Mouse (Mus musculus) midbrain, embryonic 13.5 days (tissue): Measurements from ENCODE around the gene Cpa5. TPM values are rescaled to one million over a fixed set of nuclear protein-coding genes. Genes with fewer than 3 reads are reported as not detected.

Source experiments
- ATAC-seq: fragments of 200-750 bp; cut with Nextera tagmentation; 2 replicates; pipeline ENCODE4 v1.8.0; 2017; ENCODE audit warnings: mild to moderate bottlenecking, moderate TSS enrichment, moderate library complexity
- H3K27ac ChIP-seq: fragments of 300-500 bp; sonication (generic); 2 replicates; pipeline ENCODE4 v1.5.1; 2015; ENCODE audit warnings: inconsistent platforms, mild to moderate bottlenecking, moderate library complexity
- H3K27me3 ChIP-seq: fragments of 300-500 bp; sonication (generic); 2 replicates; pipeline ENCODE4 v1.6.1; 2015; ENCODE audit warnings: mild to moderate bottlenecking, inconsistent platforms
- H3K36me3 ChIP-seq: fragments of 300-500 bp; sonication (generic); 2 replicates; pipeline ENCODE4 v1.6.1; 2015; ENCODE audit warnings: mild to moderate bottlenecking, inconsistent platforms
- H3K4me1 ChIP-seq: fragments of 300-500 bp; sonication (generic); replicated peaks from 2 replicates; pipeline ENCODE4 v1.6.1; 2015; ENCODE audit warnings: inconsistent platforms
- H3K4me2 ChIP-seq: fragments of 300-500 bp; sonication (generic); replicated peaks from 2 replicates; pipeline ENCODE4 v1.6.1; 2015; ENCODE audit warnings: moderate library complexity, mild to moderate bottlenecking, inconsistent platforms
- H3K4me3 ChIP-seq: fragments of 300-500 bp; sonication (generic); replicated peaks from 2 replicates; pipeline ENCODE4 v1.5.1; 2015; ENCODE audit warnings: mild to moderate bottlenecking, inconsistent platforms
- H3K9ac ChIP-seq: fragments of 300-500 bp; sonication (generic); replicated peaks from 2 replicates; pipeline ENCODE4 v1.6.1; 2015; ENCODE audit warnings: mild to moderate bottlenecking, inconsistent platforms
- H3K9me3 ChIP-seq: fragments of 300-500 bp; sonication (generic); 2 replicates; pipeline ENCODE4 v1.6.1; 2016; ENCODE audit warnings: mild to moderate bottlenecking, inconsistent platforms
- WGBS: fragments of 180-500 bp; shearing (Covaris S2); methylation state at CpG from one replicate; pipeline ENCODE4 v1.1.7; 2015; 5-methylcytosine and 5-hydroxymethylcytosine counted together
- polyA plus RNA-seq: library from polyadenylated mRNA; unstranded; fragments of >200 nt; fragmentation: Nextera tagmentation; extraction: Ambion mirVana; gene quantifications from 2 replicates; pipeline ENCODE4 v1.2.1, GENCODE M21; 2015

The Cpa5 gene
- polyA plus RNA-seq, 1 experiment from 2014 or later: not detected

DNA sequence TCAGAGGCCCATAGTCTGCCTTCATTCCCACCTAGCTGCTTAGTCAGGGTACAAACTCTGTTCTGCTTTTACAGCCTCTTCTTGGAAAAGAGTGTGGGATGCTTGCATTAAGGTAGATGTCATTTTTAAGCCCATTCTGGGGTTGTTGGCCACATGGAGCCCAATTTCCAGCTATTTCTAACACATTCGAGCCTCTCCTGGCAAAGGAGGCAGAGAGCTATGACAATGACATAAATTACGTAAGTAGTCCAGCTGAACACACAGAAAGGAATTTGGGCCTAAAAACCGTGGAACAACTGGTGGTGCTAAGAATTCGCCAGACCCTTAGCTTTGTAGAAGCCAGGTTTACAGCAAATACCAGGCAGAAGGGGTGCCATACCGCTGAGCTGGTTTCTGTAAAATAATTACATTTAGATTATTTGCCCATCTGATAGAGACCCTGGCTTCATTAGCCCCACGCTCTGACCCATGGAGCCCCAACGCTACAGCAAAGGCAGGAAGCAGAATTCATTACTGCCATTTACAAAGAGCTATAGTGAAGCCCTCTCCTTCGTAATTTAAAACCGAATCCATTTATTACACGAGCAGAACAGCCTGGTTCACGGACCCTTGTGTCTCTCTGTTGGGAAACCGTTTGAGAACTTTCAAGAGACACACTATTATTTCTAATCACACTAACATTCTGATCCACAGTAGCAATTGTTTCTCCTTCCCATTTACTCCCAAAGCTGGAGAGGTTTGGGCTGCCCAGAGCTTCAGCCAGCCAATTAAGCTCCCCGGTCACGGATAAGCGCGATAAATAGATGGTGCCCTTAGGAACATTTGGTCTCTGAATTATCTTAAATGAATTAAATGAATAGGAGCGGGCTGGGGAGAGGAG lies 30.6 kb upstream of the Cpa5 start:
- Histone ChIP-seq H3K9ac (no peak overlapping the region), H3K36me3 (no peaks in the 10 kb centered on the region), H3K4me2 (0 out of 2 replicates have a peak overlapping the region, but pooled peaks have one; percentile 9), H3K4me3 (no peak overlapping the region), H3K9me3 (no peaks in the 10 kb centered on the region), H3K27ac (peak overlapping the region; percentile 82), H3K4me1 (peaks cover 24% of the 10 kb centered on the region), H3K27me3 (no peaks in the 10 kb centered on the region)
- WGBS: 34% methylated on average over 17 of the region's 17 CpGs
- ATAC-seq: peak; percentile 75

DNA sequence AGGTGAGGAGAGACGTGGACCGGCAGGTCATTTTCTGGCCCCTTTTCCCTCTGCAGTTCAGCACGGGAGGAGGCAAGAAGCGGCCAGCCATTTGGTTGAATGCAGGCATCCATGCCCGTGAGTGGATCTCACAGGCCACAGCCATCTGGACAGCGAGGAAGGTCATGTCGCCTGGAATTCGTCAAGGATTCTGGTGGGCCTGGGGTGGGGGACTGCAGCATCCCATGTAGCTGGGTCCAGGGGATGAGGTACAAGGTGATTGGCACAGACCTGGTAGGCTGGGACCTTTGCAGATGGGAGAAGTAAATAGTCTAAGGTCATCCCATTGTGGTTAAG lies 30.0 kb upstream of the Cpa5 start:
- H3K27ac ChIP-seq: peak overlapping the region; percentile 82
- no peak overlapping the region for H3K4me3 ChIP-seq
- no peak overlapping the region for H3K9ac ChIP-seq
- 45% methylated on average over 8 of the region's 8 CpGs for WGBS
- H3K36me3 ChIP-seq: no peaks in the 10 kb centered on the region
- no peaks in the 10 kb centered on the region for H3K27me3 ChIP-seq
- no peaks in the 10 kb centered on the region for H3K9me3 ChIP-seq
- ATAC-seq: peak; percentile 65
- peaks cover 24% of the 10 kb centered on the region for H3K4me1 ChIP-seq
- H3K4me2 ChIP-seq: 0 out of 2 replicates have a peak overlapping the region, but pooled peaks have one; percentile 9

DNA sequence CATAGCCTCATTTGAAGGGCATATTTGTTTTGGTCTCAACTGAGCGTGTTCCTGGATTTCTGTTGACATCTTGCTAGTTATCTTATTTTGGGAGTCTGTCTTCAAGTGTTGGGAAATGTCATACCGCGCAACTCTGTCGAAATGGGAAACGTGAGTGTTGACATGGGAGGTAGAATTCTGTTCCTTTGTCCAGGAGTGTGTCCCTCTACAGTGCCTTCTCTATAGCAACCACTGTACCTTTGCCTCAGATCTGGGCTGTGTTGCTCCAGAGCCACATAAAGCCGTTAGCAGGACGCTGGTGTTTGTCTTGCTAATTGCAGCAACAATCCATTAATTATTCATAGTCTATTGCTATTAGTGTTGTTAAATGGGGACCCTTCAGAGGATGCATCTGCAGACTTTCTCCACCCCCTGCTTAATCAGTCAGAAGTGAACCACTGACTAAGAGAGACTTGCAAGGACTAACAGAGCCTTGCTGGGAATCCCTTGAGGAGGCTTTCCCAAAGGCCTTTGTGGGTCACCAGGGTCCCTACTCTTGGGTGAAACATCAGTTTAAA lies 23.8 kb upstream of the Cpa5 start:
- H3K4me2 ChIP-seq: no peak overlapping the region

DNA sequence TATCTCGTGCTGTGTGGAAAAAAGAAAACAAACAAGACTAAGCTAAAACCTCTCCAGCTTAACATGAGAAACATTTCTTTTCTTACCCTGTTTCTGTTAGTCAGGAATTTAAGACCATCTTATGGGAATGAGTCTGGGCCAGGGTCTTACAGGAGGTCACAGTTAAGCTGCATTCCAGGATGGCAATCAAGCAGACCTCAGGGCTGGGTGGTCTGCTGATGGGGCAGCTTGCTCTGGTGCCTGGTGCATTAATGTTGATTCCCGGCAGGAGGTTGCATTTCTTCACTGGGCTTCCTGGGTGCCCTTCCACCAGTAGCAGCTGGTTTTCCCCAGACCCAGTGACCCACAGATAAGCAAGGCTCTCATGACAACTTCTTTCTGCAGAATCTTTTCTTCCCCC lies 21.0 kb upstream of the Cpa5 start:
- Histone ChIP-seq H3K27ac (no peak overlapping the region), H3K4me3 (no peak overlapping the region), H3K9ac (no peak overlapping the region), H3K9me3 (no peaks in the 10 kb centered on the region), H3K27me3 (no peaks in the 10 kb centered on the region), H3K36me3 (no peaks in the 10 kb centered on the region), H3K4me2 (no peak overlapping the region), H3K4me1 (peaks cover 33% of the 10 kb centered on the region)
- WGBS: 46% methylated on average over 2 of the region's 2 CpGs
- no peak for ATAC-seq

More for the DNA sequence above, 23.8 kb upstream of the Cpa5 start:
- H3K4me1 ChIP-seq: peaks cover 18% of the 10 kb centered on the region; the same call in 1 of the 2 replicates
- H3K4me3 ChIP-seq: no peak overlapping the region
- no peaks in the 10 kb centered on the region for H3K9me3 ChIP-seq
- no peaks in the 10 kb centered on the region for H3K36me3 ChIP-seq
- H3K9ac ChIP-seq: no peak overlapping the region
- 76% methylated on average over 7 of the region's 7 CpGs for WGBS
- H3K27me3 ChIP-seq: no peaks in the 10 kb centered on the region
- no peak overlapping the region for H3K27ac ChIP-seq
- no peak for ATAC-seq

DNA sequence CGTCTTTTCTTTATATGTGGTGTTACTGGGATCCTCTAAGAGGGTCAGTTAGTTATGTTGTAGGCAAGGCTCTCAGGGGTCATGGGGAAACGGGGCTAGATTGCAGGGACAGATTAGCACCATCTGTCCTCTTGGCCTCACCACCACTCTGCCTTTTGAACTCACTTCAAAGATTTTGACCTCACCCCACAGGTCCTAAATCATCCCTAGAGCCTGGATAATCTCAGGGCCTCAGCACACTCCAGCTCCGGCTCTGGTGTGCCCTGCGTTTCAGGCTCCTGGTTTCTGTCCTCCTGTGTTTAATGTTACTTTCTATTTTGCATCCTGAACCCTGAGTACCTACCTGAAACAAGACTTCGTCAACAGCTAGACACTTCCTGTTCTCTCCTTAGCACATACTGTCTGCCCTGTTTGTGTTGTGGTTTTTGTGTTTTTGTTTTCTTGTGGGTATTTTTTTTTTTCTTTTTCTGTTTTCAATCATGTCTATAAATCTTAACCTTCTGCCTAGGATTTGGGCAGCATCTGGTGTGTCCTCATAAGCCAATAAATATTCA lies 18.9 kb upstream of the Cpa5 start:
- no peaks in the 10 kb centered on the region for H3K27me3 ChIP-seq
- H3K4me2 ChIP-seq: no peak overlapping the region
- H3K36me3 ChIP-seq: no peaks in the 10 kb centered on the region
- peaks cover 36% of the 10 kb centered on the region for H3K4me1 ChIP-seq
- 62% methylated on average over 5 of the region's 5 CpGs for WGBS
- no peaks in the 10 kb centered on the region for H3K9me3 ChIP-seq
- no peak overlapping the region for H3K9ac ChIP-seq
- H3K27ac ChIP-seq: peak overlapping the region; percentile 67
- H3K4me3 ChIP-seq: no peak overlapping the region
- no peak for ATAC-seq

DNA sequence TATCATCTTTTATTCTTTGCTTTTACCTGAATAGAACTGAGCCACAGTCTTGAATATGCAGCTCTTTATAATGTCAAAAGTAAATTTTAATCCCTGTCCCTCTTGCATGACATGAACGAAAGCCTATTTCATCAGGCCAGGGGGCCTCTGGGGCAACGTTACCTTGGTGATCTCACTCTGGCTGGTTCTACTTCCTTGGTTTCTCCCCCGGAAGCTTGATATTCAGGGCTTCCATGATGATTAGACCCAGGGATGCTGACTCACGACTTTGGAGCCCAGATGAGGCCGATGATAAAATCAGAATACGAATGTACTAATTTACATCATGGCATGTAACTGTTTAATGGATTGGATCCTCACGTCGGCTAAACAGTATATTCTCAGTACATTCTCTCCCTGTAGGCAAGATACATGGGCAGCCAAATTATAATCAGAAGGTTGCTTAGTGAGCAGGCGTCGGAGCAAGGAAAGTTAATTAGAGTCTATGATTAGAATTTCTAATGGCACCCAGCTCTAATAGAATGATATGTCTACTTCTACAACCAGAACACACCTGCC lies 18.3 kb upstream of the Cpa5 start:
- H3K4me1 ChIP-seq: peaks cover 33% of the 10 kb centered on the region

DNA sequence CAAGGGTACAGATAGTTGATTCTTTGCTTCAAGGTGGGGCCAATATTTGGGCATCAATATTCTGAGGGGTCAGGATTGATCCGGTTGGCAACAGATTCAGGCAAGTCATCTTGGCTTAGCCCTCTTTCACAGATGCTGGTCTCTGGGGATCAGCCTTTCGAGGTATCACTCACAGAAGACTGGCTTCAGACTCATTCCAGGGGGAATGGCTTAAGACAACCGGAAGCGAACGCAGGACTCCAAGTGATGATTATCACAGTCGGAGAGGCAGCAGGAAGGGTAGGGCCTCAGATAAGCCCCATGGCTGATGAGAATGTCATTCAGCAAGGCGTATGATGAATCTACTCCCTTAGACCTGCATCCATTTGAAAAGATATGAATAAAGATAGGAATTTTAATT lies 16.4 kb upstream of the Cpa5 start:
- no peaks in the 10 kb centered on the region for H3K9me3 ChIP-seq
- 73% methylated on average over 7 of the region's 7 CpGs for WGBS
- H3K27ac ChIP-seq: no peak overlapping the region
- no peak overlapping the region for H3K9ac ChIP-seq
- H3K27me3 ChIP-seq: no peaks in the 10 kb centered on the region
- no peak overlapping the region for H3K4me2 ChIP-seq
- H3K4me3 ChIP-seq: no peak overlapping the region
- ATAC-seq: no peak
- no peaks in the 10 kb centered on the region for H3K36me3 ChIP-seq
- H3K4me1 ChIP-seq: peaks cover 32% of the 10 kb centered on the region

More for the DNA sequence above, 18.3 kb upstream of the Cpa5 start:
- ATAC-seq: peak; percentile 53
- Histone ChIP-seq H3K4me2 (no peak overlapping the region), H3K27me3 (no peaks in the 10 kb centered on the region), H3K27ac (peak overlapping the region; percentile 67), H3K36me3 (no peaks in the 10 kb centered on the region), H3K9ac (no peak overlapping the region), H3K4me3 (no peak overlapping the region), H3K9me3 (no peaks in the 10 kb centered on the region)
- 53% methylated on average over 10 of the region's 10 CpGs for WGBS

DNA sequence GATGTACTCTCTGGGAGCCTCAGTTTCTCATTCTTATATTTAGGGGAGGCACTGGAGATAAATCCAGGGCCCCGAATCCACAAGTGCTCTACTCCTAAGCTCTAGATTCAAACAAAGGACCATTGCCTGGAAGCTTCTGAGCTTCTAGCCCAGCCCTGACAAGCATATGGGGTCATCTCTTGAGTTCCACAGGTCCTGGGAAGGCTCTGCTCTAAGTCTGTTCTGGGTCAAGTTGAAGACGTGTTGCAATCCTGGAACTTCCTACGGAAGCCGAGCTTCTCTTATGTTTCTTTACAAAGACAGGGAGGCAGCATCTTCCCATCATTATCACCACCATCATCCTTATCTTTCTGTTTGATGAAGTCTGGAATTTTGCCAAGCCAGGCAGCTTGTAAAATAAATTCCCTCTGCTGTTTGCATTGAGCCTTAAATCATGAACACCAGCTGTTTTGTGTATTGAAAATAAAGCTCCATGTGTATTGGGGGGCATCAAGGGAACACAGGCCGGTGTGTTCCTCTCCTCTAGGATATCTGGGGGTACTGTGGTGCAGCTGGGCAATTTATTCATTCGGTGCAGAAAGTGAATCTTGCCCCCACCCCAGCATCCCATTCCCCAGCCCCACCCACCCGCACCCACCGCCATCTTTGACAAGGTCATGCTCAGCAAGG lies 14.4 kb upstream of the Cpa5 start:
- Histone ChIP-seq H3K36me3 (no peaks in the 10 kb centered on the region), H3K27me3 (no peaks in the 10 kb centered on the region), H3K4me1 (peaks cover 23% of the 10 kb centered on the region), H3K9me3 (no peaks in the 10 kb centered on the region), H3K4me3 (no peak overlapping the region), H3K4me2 (no peak overlapping the region), H3K27ac (0 out of 2 replicates have a peak overlapping the region, but pooled peaks have one; percentile 25), H3K9ac (no peak overlapping the region)
- 89% methylated on average over 8 of the region's 8 CpGs for WGBS
- ATAC-seq: no peak

DNA sequence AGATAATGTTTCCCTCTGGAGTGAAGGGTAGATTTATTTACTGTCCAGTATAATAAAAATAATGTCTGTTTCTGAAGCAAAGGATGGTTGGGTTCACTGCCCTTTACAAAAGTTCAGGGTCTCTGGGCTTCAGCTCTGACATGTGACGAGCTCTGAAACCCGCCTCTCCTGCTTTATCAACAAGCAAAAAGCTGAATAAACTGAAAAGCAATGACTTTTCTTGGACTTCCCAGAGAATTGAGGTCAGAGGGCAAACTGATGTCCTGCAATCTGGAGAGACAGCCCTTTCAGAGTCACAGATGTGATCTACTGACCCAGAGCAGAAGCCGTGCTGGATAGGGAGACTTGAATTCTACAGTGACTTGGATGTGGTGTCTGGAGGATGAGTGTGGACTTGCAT lies 10.8 kb upstream of the Cpa5 start:
- WGBS: 65% methylated on average over 3 of the region's 3 CpGs
- no peaks in the 10 kb centered on the region for H3K9me3 ChIP-seq
- no peak for ATAC-seq
- H3K4me3 ChIP-seq: no peak overlapping the region
- H3K4me1 ChIP-seq: peaks cover 4% of the 10 kb centered on the region; the same call in 1 of the 2 replicates
- H3K36me3 ChIP-seq: no peaks in the 10 kb centered on the region
- no peak overlapping the region for H3K27ac ChIP-seq
- no peaks in the 10 kb centered on the region for H3K27me3 ChIP-seq
- no peak overlapping the region for H3K9ac ChIP-seq
- H3K4me2 ChIP-seq: no peak overlapping the region

DNA sequence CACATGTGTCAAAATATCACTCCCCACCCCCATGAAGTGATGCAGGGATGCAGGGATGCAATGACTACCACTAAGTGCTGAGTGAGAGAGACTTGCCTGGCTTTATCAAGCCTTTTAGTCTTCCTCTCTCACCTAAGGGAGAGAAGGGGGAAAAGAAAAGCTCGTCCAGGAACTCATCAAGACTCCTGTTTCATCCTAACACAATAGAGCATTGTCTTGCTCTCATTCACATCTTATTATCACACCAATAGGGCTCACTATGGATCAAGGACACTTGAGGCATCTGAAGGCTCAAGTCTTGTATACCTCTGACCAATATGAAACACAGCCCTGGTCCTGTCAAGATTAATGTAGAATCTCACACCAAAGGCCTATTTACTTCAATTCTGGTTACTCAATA lies 9.8 kb upstream of the Cpa5 start:
- ATAC-seq: no peak
- H3K4me2 ChIP-seq: no peak overlapping the region
- no peak overlapping the region for H3K27ac ChIP-seq
- no peaks in the 10 kb centered on the region for H3K9me3 ChIP-seq
- peaks cover 3% of the 10 kb centered on the region; the same call in 1 of the 2 replicates for H3K4me1 ChIP-seq
- H3K36me3 ChIP-seq: no peaks in the 10 kb centered on the region
- H3K9ac ChIP-seq: no peak overlapping the region
- 67% methylated on average over 1 of the region's 1 CpGs for WGBS
- H3K4me3 ChIP-seq: no peak overlapping the region
- no peaks in the 10 kb centered on the region for H3K27me3 ChIP-seq

DNA sequence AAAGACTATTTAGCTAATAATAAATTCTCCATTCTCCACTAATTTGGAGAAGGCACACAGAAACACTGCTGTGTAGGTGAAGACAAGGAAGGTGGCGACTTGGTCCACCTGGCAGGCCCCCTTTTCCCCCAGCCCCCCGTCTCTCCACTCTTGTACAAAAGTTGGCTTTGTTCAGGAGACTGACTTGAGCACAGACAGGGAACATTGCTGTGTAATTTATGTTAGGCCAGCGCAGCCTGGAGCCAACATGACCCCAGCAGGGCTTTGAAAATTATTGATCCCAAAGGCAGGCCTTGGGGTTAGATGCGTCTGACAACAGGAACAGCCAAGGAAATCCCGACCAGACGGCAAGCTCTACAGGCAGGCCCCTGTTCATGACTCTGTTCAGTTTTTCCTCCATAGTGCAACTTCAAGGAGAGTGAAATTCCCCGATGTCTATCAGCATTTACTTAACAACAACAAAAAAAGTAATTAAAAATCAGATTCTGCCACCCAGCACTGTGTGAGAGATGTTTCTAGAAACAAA lies 6.4 kb upstream of the Cpa5 start:
- no peak for ATAC-seq
- H3K9ac ChIP-seq: no peak overlapping the region
- H3K4me3 ChIP-seq: no peak overlapping the region
- no peaks in the 10 kb centered on the region for H3K36me3 ChIP-seq
- no peaks in the 10 kb centered on the region for H3K27me3 ChIP-seq
- 80% methylated on average over 7 of the region's 7 CpGs for WGBS
- no peak overlapping the region for H3K4me2 ChIP-seq
- no peaks in the 10 kb centered on the region for H3K4me1 ChIP-seq
- no peak overlapping the region for H3K27ac ChIP-seq
- no peaks in the 10 kb centered on the region for H3K9me3 ChIP-seq
